Mouse (Mus musculus) midbrain, embryonic 16.5 days (tissue): ENCODE measurements at regions not wholly inside any gene's neighbourhood (a gene's known extent, or its start where the extent isn't known, plus 50 kb on each side); places are given as distances from the start of the nearest gene placed in this dataset.
"Not testable (repeated sequence)": the region's sequence is repeated elsewhere in the genome, so short reads cannot be mapped to it uniquely, and the experiment has no call there.

Source experiments
- ATAC-seq: fragments of 200-750 bp; cut with Nextera tagmentation; 2 replicates; pipeline ENCODE4 v1.8.0; 2017; ENCODE audit warnings: moderate TSS enrichment
- H3K27ac ChIP-seq: fragments of 300-500 bp; sonication (generic); 2 replicates; pipeline ENCODE4 v1.5.1; 2014; ENCODE audit warnings: mild to moderate bottlenecking, low read length, mixed read lengths
- H3K27me3 ChIP-seq: fragments of 300-500 bp; sonication (generic); 2 replicates; pipeline ENCODE4 v1.6.1; 2014; ENCODE audit warnings: low read depth, low read length, mixed read lengths; ENCODE audit not compliant: control insufficient read depth, insufficient read depth
- H3K36me3 ChIP-seq: fragments of 300-500 bp; sonication (generic); 2 replicates; pipeline ENCODE4 v1.6.1; 2014; ENCODE audit warnings: mild to moderate bottlenecking, low read length, moderate library complexity, mixed read lengths; ENCODE audit not compliant: control insufficient read depth, insufficient read depth
- H3K4me1 ChIP-seq: fragments of 300-500 bp; sonication (generic); 2 replicates; pipeline ENCODE4 v1.6.1; 2014; ENCODE audit warnings: mild to moderate bottlenecking, low read length, mixed read lengths; ENCODE audit not compliant: control insufficient read depth, insufficient read depth
- H3K4me2 ChIP-seq: fragments of 300-500 bp; sonication (generic); 2 replicates; pipeline ENCODE4 v1.6.1; 2014; ENCODE audit warnings: mild to moderate bottlenecking, low read length, mixed read lengths
- H3K4me3 ChIP-seq: fragments of 300-500 bp; sonication (generic); 2 replicates; pipeline ENCODE4 v1.5.1; 2014; ENCODE audit warnings: low read depth, mild to moderate bottlenecking, low read length, moderate library complexity, mixed read lengths
- H3K9ac ChIP-seq: fragments of 300-500 bp; sonication (generic); 2 replicates; pipeline ENCODE4 v1.6.1; 2014; ENCODE audit warnings: low read depth, low read length, mixed read lengths
- H3K9me3 ChIP-seq: fragments of 300-500 bp; sonication (generic); replicated peaks from 2 replicates; pipeline ENCODE4 v1.6.1; 2014; ENCODE audit warnings: mild to moderate bottlenecking, low read length, mixed read lengths; ENCODE audit not compliant: control insufficient read depth, poor library complexity, severe bottlenecking
- WGBS: fragments of 180-500 bp; shearing (Covaris S2); extraction: QIAGEN DNeasy Blood & Tissue Kit; methylation state at CpG from one replicate; pipeline ENCODE4 v1.1.7; 2014; 5-methylcytosine and 5-hydroxymethylcytosine counted together

- no peak overlapping the region for H3K27ac ChIP-seq
- no peaks in the 10 kb centered on the region for H3K9me3 ChIP-seq
- H3K4me3 ChIP-seq, result no peak overlapping the region
- H3K4me2 ChIP-seq, result no peak overlapping the region
- H3K9ac ChIP-seq, result no peak overlapping the region
- 85% methylated on average over 2 of the region's 2 CpGs for WGBS
- no peak for ATAC-seq
- no peaks in the 10 kb centered on the region for H3K36me3 ChIP-seq
- H3K27me3 ChIP-seq, result no peaks in the 10 kb centered on the region
- H3K4me1 ChIP-seq, result no peaks in the 10 kb centered on the region
Observed at GRCm38 (mm10) chr4:7256486-7256885, 982.4 kb downstream of the Car8 start.

DNA sequence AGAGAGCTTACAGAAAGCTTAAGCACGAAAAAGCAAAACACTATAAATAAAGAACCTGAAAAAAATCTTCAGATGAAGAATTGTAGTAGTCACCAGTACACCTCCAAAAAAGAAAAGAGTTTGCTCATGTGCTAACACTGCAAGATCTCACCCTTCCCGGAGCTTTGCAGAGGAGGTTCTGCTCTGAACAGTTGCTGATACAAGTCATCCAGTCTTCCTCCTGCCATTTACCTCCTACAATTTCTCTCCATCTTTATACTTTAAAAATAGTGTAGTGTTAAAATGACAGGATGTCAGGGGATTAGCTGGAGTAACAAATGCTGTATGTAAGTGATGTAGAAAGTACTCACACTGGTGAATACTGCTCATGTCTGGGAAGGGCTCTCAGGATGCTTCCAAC lies 985.2 kb downstream of the Car8 start:
- 79% methylated on average over 2 of the region's 2 CpGs for WGBS
- Histone ChIP-seq H3K9me3 (no peaks in the 10 kb centered on the region), H3K27ac (no peak overlapping the region), H3K4me1 (no peaks in the 10 kb centered on the region), H3K9ac (no peak overlapping the region), H3K4me2 (no peak overlapping the region), H3K4me3 (no peak overlapping the region), H3K27me3 (no peaks in the 10 kb centered on the region), H3K36me3 (no peaks in the 10 kb centered on the region)
- ATAC-seq, result no peak

DNA sequence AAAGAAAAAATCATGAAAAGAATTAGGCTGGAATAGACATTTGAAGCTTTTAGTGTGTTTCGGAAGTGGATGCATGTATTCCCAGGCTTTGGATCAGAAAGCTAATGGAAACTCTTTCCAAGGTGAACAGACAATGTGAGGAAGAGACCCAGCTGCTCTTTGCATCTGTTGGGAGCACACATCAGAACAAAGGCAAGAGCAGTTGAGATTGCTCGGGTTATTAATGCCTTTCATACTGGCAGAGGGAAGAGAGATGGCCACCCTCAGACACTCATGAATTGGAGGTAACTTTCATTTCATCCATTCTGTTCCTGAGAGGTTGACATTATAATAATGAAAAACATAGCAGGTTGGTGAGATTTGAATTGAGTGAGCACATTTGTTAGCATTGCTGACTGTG lies 987.2 kb downstream of the Car8 start:
- no peaks in the 10 kb centered on the region for H3K27me3 ChIP-seq
- no peaks in the 10 kb centered on the region for H3K9me3 ChIP-seq
- H3K4me1 ChIP-seq, result no peaks in the 10 kb centered on the region
- no peak overlapping the region for H3K4me2 ChIP-seq
- no peak overlapping the region for H3K27ac ChIP-seq
- WGBS, result 60% methylated on average over 2 of the region's 2 CpGs
- no peaks in the 10 kb centered on the region for H3K36me3 ChIP-seq
- no peak overlapping the region for H3K4me3 ChIP-seq
- ATAC-seq, result no peak
- H3K9ac ChIP-seq, result no peak overlapping the region

DNA sequence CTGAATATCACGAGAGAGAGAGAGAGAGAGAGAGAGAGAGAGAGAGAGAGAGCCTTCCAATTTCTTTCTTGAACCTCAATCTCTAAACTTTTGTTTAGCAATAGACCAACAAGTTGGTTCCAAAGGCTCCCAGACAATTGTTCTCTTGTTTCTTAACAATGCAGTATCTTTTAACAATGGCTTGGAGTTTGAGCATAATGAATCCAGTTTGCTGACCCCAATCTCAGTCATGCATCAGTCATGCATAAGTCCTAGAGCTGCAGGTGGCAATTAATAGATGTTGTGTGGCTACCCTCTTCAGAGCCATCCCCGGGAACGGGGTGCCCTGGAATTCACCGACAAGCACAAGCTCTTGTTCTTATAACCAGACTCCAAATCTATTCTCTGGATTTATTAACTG lies 991.0 kb downstream of the Car8 start:
- no peak overlapping the region for H3K4me3 ChIP-seq
- ATAC-seq, result no peak
- H3K9me3 ChIP-seq, result no peaks in the 10 kb centered on the region
- no peaks in the 10 kb centered on the region for H3K4me1 ChIP-seq
- H3K27me3 ChIP-seq, result no peaks in the 10 kb centered on the region
- no peaks in the 10 kb centered on the region for H3K36me3 ChIP-seq
- no peak overlapping the region for H3K27ac ChIP-seq
- H3K4me2 ChIP-seq, result no peak overlapping the region
- 53% methylated on average over 4 of the region's 4 CpGs for WGBS
- H3K9ac ChIP-seq, result no peak overlapping the region

DNA sequence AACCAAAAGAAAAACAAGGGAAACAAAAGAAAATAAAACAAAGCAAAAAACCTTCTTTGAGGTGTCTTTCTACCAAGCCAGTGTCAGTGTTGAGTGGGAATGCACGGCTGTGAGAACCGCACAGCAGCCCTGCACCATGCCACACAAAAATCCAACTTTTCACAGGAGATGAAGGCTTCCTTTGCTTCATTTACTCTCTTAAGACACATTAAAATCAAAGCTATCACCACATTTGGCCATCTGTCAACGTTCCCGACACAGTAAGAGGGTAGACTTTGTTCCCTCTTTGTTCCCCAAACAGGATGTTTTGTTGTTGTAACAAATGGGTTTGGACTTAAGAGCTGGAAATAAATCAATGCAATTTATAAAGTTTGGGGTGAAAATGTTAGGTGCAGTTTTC lies 991.6 kb downstream of the Car8 start:
- no peaks in the 10 kb centered on the region for H3K4me1 ChIP-seq
- no peak overlapping the region for H3K4me3 ChIP-seq
- no peak for ATAC-seq
- H3K4me2 ChIP-seq, result no peak overlapping the region
- no peaks in the 10 kb centered on the region for H3K27me3 ChIP-seq
- 31% methylated on average over 4 of the region's 4 CpGs for WGBS
- no peak overlapping the region for H3K9ac ChIP-seq
- H3K27ac ChIP-seq, result no peak overlapping the region
- H3K9me3 ChIP-seq, result no peaks in the 10 kb centered on the region
- no peaks in the 10 kb centered on the region for H3K36me3 ChIP-seq

GRCm38 (mm10) chr4:7246828-7247227 lies 992.0 kb downstream of the Car8 start:
- 49% methylated on average over 4 of the region's 4 CpGs for WGBS
- Histone ChIP-seq H3K27ac (no peak overlapping the region), H3K4me2 (no peak overlapping the region), H3K36me3 (no peaks in the 10 kb centered on the region), H3K4me1 (no peaks in the 10 kb centered on the region), H3K27me3 (no peaks in the 10 kb centered on the region), H3K4me3 (no peak overlapping the region), H3K9ac (no peak overlapping the region), H3K9me3 (no peaks in the 10 kb centered on the region)
- ATAC-seq, result no peak

- H3K27me3 ChIP-seq, result no peaks in the 10 kb centered on the region
- ATAC-seq, result no peak
- no peak overlapping the region for H3K4me2 ChIP-seq
- H3K27ac ChIP-seq, result no peak overlapping the region
- no peak overlapping the region for H3K4me3 ChIP-seq
- no peaks in the 10 kb centered on the region for H3K36me3 ChIP-seq
- no peaks in the 10 kb centered on the region for H3K9me3 ChIP-seq
- H3K9ac ChIP-seq, result no peak overlapping the region
- 94% methylated on average over 2 of the region's 2 CpGs for WGBS
- no peaks in the 10 kb centered on the region for H3K4me1 ChIP-seq
Observed at GRCm38 (mm10) chr4:7245653-7246052, 993.2 kb downstream of the Car8 start.

GRCm38 (mm10) chr4:7237848-7238247 lies 1001.0 kb downstream of the Car8 start:
- 91% methylated on average over 3 of the region's 3 CpGs for WGBS
- ATAC-seq, result no peak
- no peak overlapping the region for H3K27ac ChIP-seq
- H3K27me3 ChIP-seq, result no peaks in the 10 kb centered on the region
- no peaks in the 10 kb centered on the region for H3K36me3 ChIP-seq
- H3K9ac ChIP-seq, result no peak overlapping the region
- no peaks in the 10 kb centered on the region for H3K4me1 ChIP-seq
- peaks cover 10% of the 10 kb centered on the region for H3K9me3 ChIP-seq
- H3K4me3 ChIP-seq, result no peak overlapping the region
- H3K4me2 ChIP-seq, result no peak overlapping the region

DNA sequence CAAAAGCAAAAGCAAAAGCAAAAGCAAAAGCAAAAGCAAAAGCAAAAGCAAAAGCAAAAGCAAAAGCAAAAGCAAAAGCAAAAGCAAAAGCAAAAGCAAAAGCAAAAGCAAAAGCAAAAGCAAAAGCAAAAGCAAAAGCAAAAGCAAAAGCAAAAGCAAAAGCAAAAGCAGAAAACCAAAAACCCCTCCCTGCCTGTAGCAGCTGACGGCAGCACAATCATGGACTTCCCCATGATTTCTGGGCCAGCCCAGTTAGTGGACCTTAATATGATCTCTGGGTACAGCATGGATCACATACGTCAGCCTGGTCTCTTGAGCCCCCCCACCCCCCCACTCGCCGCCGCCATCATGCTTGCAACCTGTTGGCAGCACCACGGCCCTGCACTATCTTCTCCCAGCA lies 1004.3 kb downstream of the Car8 start:
- H3K9ac ChIP-seq, H3K4me1 ChIP-seq, H3K27me3 ChIP-seq, H3K27ac ChIP-seq, H3K36me3 ChIP-seq, H3K4me2 ChIP-seq, ATAC-seq, H3K4me3 ChIP-seq: not testable (repeated sequence)
- H3K9me3 ChIP-seq, result peaks cover 14% of the 10 kb centered on the region
- WGBS, result 99% methylated on average over 6 of the region's 6 CpGs

GRCm38 (mm10) chr4:7228980-7229379 lies 1009.9 kb downstream of the Car8 start:
- Histone ChIP-seq H3K4me2 (no peak overlapping the region), H3K9ac (no peak overlapping the region), H3K27ac (no peak overlapping the region), H3K4me3 (no peak overlapping the region), H3K9me3 (peaks cover 5% of the 10 kb centered on the region; the same call in 1 of the 2 replicates), H3K27me3 (no peaks in the 10 kb centered on the region), H3K36me3 (no peaks in the 10 kb centered on the region), H3K4me1 (no peaks in the 10 kb centered on the region)
- 74% methylated on average over 2 of the region's 2 CpGs for WGBS
- ATAC-seq, result no peak
